Mouse (Mus musculus): ENCODE data around the gene Naa16.
"Not testable (repeated sequence)": the region's sequence is repeated elsewhere in the genome, so short reads cannot be mapped to it uniquely, and the experiment has no call there.

Naa16 gene

GRCm38 (mm10) chr14:79390265-79390926 is at the start of gene Naa16:
Gene Naa16, minus strand, starts transcription at chr14:79390778.
- in situ Hi-C loops (cut with MboI, MseI): loop anchor here (10.0 kb wide), 1 partner anchor 164 kb away; no protein-coding TSS in a partner anchor

GRCm38 (mm10) chr14:79434068-79434467 is 43.5 kb upstream of the Naa16 start:
- in situ Hi-C loops (cut with MboI, MseI): no loop called here

- in situ Hi-C loops (cut with MboI, MseI): not testable (repeated sequence)
These were observed 36.3 kb upstream of the Naa16 start for GRCm38 (mm10) chr14:79426730-79427365.

- in situ Hi-C loops (cut with MboI, MseI): no loop called here
These were observed 35.6 kb upstream of the Naa16 start, which contains the start of gene Kbtbd7 for GRCm38 (mm10) chr14:79425979-79426729. Gene Kbtbd7, plus strand, starts transcription at chr14:79426511.

GRCm38 (mm10) chr14:79420083-79420685 is 29.6 kb upstream of the Naa16 start:
- in situ Hi-C loops (cut with MboI, MseI): no loop called here

- in situ Hi-C loops (cut with MboI, MseI): no loop called here
These were observed 22.5 kb upstream of the Naa16 start for GRCm38 (mm10) chr14:79413121-79413520.

GRCm38 (mm10) chr14:79410662-79411061 is 20.1 kb upstream of the Naa16 start:
- in situ Hi-C loops (cut with MboI, MseI): no loop called here

- in situ Hi-C loops (cut with MboI, MseI): no loop called here
These were observed 18.8 kb upstream of the Naa16 start for GRCm38 (mm10) chr14:79409278-79409830.

GRCm38 (mm10) chr14:79407641-79408040 is 17.1 kb upstream of the Naa16 start:
- in situ Hi-C loops (cut with MboI, MseI): no loop called here

GRCm38 (mm10) chr14:79397321-79398122 is 6.9 kb upstream of the Naa16 start, which contains the start of gene Mtrf1:
Gene Mtrf1, plus strand, starts transcription at chr14:79397772.
- in situ Hi-C loops (cut with MboI, MseI): loop anchor here (5.0 to 10.0 kb wide), 2 partner anchors 60 to 157 kb away; no protein-coding TSS in a partner anchor

GRCm38 (mm10) chr14:79394564-79394963 is 4.0 kb upstream of the Naa16 start:
- in situ Hi-C loops (cut with MboI, MseI): loop anchor here (10.0 kb wide), 1 partner anchor 160 kb away; no protein-coding TSS in a partner anchor

- in situ Hi-C loops (cut with MboI, MseI): loop anchor here (10.0 kb wide), 1 partner anchor 162 kb away; no protein-coding TSS in a partner anchor
These were observed 2.7 kb upstream of the Naa16 start for GRCm38 (mm10) chr14:79393289-79393688.

- in situ Hi-C loops (cut with MboI, MseI): loop anchor here (10.0 kb wide), 2 partner anchors 165 to 195 kb away; partner anchors contain the start of gene Sugt1
These were observed 927 bp downstream of the Naa16 start for GRCm38 (mm10) chr14:79389438-79390264.

- in situ Hi-C loops (cut with MboI, MseI): loop anchor here (10.0 kb wide), 1 partner anchor 196 kb away; the partner anchor contains the start of gene Sugt1
These were observed 2.3 kb downstream of the Naa16 start for GRCm38 (mm10) chr14:79388304-79388703.

GRCm38 (mm10) chr14:79383120-79383519 is 7.5 kb downstream of the Naa16 start:
- in situ Hi-C loops (cut with MboI, MseI): loop anchor here (10.0 kb wide), 1 partner anchor 202 kb away; the partner anchor contains the start of gene Sugt1

GRCm38 (mm10) chr14:79377041-79377440 is 13.5 kb downstream of the Naa16 start:
- in situ Hi-C loops (cut with MboI, MseI): no loop called here

- in situ Hi-C loops (cut with MboI, MseI): loop anchor here (5.0 kb wide), 1 partner anchor 104 kb away; no protein-coding TSS in a partner anchor
These were observed 32.5 kb downstream of the Naa16 start for GRCm38 (mm10) chr14:79358055-79358454.

GRCm38 (mm10) chr14:79346384-79346783 is 44.2 kb downstream of the Naa16 start:
- in situ Hi-C loops (cut with MboI, MseI): no loop called here

GRCm38 (mm10) chr14:79335613-79336012 is 55.0 kb downstream of the Naa16 start:
- in situ Hi-C loops (cut with MboI, MseI): no loop called here
